Mouse (Mus musculus) adrenal gland, adult (tissue): ENCODE results near the gene Olfr508.
"Not testable (repeated sequence)": the region's sequence is repeated elsewhere in the genome, so short reads cannot be mapped to it uniquely, and the experiment has no call there.

Experiments
- DNase-seq, 2 experiments: peaks; one replicate each; pipeline ENCODE4 v3.0.0; 2022 to 2023; ENCODE audit warnings: low spot score in 1 of 2; ENCODE audit not compliant: inconsistent age in 2 of 2

The Olfr508 gene

DNA sequence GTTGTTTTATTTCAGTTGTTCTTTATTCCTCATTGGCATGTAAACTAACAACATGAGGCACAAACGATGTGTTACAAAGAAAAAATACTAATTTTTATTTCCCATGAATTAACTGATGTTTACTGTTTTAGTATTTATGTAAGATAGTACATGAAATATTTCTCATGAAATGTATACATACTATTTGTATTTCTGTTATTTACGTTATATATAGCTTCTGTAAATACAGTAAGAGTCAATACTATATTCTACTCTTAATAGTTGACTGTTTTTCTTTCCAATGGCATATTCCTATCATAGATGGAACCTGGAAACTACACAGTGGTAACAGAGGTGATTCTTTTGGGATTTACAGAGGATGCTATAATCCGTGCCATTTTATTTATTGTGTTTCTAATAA is at the start of gene Olfr508:
Gene Olfr508, plus strand, starts transcription at position 301 of the 400 bp plus-strand sequence.
- DNase-seq, result no peak

DNA sequence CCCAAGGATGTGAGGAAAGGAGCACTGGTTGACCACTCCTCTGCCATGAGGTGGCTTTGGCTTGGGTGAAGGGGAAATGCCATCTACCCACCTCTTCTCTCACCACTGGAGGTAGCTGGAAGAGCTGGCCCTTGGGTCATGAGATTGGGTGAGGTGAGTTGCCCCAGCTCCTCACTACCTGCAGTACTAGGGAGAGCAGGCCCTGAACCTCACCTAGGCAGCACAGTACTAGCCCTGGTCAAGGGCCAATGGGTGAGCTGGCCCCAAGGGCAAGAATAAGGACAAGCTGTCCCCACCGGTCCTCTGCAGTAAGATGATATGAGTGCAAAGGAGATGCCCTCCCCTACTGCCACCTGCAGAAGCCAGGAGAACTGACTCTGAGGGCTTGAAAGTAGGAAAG is 40.0 kb upstream of the Olfr508 start:
- no peak for DNase-seq

DNA sequence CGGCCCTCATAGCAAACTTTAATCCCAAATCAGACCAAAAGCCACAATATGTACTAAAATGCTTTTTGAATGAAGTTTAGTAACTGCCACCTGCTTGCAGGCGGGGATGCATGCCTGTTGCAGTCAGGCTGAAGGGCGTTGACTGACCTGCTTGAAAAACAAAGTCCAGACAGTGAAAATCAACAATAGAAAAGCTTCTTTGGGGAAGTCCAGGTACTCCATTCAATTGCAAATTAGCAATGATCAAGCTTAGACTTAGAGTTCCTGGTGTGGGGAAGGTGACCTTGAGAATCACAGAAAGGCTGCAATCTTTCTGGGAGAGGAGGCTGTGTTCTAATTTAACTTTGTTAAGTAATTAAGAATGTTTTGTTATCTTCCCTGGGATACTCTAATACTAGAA is 27.9 kb upstream of the Olfr508 start:
- DNase-seq, result not testable (repeated sequence)

DNA sequence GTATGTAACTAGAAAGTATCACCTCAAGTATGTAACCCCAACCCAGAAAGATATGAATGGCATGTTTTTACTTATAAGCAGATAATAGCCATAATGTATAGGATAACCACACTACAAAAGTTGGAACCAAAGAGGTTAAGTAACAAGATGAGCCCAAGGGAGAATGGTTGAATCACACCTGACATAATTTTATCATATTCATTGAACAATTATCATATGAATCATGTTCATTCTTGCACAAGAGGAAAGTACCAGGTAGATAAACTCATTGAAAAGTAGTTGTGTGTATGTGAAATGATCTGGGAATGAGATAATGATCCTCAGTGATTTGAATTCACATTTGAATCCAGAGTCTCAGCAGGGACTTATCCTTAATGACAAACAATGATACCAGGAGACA is 19.3 kb upstream of the Olfr508 start, which contains the start of gene Olfr506:
Gene Olfr506, plus strand, starts transcription at position 301 of the 400 bp plus-strand sequence.
- DNase-seq, result no peak

DNA sequence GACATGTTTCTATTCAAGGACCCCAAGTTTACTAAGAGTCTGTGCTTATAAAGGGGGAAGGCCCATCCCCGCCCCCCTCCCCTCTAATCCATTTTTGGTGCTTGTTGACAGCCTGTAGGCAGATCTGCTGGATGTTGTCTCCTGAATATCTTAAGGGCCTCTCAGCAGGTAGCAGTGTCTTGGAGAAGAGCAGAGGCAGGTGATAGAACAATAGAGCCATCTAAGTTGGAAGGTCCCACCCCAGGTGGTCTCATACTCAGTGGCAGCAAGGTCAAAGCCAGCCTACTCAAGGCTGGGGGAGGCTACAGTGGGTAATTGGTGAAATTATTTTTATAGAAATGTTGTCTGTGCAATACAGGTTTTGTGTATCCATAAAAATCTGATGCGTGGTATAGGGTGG is 15.7 kb upstream of the Olfr508 start:
- no peak for DNase-seq

DNA sequence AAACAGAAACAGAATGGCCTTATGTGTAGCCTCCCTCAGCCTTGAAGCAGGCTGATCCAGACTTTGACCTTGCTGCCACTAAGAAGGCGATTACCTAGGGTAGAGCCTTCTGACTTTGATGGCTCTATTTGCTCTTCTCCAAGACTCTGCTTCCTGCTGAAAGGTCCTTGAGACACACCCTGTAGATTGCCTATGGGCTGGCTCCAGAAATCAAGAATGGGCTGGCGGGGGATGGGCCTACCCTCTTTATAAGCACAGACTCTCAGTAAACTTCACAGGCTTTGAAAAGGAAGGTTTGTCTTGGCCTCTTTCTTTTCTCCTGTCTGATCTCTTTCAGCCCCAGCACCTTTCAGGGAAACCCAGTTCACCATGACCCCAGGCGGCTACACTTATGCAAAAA is 13.0 kb upstream of the Olfr508 start:
- not testable (repeated sequence) for DNase-seq

DNA sequence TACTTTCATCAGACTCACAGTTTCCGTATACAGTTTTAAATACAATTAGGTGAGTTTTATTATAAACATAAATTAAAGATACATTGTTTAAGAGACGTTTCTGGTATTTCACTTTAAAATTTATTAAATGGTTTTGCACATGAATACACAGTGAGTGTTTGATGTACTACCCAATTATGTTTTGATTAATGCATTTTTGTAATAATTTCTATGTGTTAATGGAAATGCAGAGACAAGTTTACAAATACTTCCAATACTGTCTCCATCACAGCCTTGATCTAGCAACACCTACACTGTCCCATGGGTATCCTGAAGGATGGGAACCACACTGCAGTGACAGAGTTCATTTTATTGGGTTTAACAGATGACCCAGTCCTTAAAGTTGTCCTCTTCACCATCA is 8.3 kb upstream of the Olfr508 start, which contains the start of gene Olfr507:
Gene Olfr507, plus strand, starts transcription at position 301 of the 400 bp plus-strand sequence.
- no peak for DNase-seq

DNA sequence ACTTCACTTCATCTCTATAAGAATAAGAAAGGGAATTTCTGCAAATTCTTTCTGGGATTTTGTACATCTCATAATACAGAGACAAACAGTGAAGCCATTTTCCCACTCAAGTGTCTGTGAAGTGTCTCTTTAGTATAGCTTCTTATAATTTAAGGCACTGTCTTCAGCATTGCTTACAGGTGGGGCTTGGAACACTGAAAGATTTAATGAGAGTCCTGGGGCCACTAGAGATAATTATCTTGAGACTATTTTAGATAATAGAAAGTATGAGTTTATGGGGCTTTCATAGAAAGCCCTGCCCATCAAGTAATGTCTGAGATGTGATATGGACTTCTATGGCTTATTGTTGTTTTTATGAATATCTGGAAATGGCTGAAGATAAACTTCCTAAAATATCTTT is 22.0 kb downstream of the Olfr508 start, which contains the start of gene Olfr509:
Gene Olfr509, minus strand, starts transcription at position 101 of the 400 bp plus-strand sequence.
- no peak for DNase-seq

DNA sequence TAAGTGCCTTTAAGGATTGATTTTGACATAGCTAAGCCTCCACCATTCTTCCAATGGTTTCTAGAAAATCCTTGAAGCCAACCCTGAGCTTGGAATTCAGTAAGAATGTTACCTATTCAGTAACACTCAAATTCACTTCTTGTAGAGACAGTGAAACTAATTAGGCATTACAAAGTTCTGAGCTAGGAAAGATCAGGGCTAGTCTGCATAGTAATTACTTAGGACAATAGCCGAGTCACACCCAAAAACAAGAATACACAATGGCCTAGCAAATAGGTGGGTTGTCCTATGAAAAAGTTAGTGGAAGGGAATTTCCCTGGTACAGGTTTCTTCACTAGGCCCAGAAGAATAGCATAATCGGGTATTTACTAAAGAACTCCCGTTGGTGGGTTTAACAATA is 32.6 kb downstream of the Olfr508 start:
- DNase-seq, result no peak

DNA sequence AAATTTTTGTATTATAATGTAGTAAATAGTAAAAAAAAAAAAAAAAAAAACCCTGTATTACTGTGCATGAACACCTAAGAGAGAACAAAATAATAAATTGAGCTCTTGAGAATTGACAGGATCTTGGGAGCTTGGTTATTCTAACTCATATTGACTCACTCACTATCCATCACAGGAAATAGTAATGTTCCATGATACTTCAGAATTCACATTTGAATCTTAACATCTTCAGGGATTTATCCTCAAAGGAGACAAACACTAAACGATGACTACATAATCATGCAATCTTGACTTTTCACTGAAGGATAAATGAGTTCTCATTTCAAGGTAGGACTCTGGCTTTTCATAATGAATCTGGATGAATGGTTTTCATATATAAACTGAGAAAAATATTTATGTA is 36.3 kb downstream of the Olfr508 start, which contains the start of gene Olfr510:
Gene Olfr510, plus strand, starts transcription at position 301 of the 400 bp plus-strand sequence.
- no peak for DNase-seq

DNA sequence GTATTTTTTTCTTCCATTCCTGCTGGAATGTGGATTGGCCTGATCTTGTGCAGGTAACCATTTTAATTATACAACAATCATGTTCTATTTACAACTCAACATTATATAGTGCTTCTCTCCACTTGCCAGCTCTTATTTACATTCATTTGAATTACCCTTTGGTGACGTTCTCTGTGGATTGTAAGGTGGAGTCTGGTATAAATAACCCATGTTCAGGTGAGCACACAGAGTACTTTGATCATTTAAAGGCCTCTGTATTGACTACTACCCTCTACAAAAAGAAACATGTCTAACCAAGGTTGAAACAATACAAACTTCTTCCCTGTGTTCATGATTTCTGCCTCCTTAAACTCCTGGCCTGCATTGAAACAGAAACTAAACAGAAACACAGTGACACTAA is 41.3 kb downstream of the Olfr508 start:
- no peak for DNase-seq

DNA sequence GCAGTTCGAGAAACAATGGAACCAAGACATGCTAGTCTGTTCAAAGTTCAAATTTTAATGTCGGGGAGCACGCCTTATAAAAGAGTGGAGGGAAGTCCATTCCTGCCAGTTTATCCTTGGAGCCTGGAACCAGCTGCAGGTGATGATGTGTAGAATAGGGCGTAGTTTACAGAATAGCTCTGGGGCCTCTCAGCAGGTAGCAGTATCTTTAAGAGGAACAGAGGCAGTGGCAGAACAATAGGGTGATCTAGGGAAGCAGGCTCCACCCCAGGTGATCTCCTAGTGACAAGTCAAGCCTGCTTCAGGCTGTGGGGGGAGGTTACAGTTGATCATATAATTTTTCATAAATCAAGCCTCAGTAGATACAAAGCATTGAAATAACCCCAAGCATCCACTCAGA is 49.1 kb downstream of the Olfr508 start:
- DNase-seq, result no peak
